Mouse (Mus musculus) regulatory T cell (primary cell): ENCODE data around the gene Gm6034.
"Not testable (repeated sequence)": the region's sequence is repeated elsewhere in the genome, so short reads cannot be mapped to it uniquely, and the experiment has no call there.

Experiments
- in situ Hi-C: fragments of 300-600 bp; cut with MboI, MseI; formaldehyde crosslinking; loops from one replicate; pipeline ENCODE4 v1.15.1; 2025; ENCODE audit warnings: high pct_unique_total_duplicates

The Gm6034 gene

GRCm38 (mm10) chr17:36022098-36022497 is 20.7 kb upstream of the Gm6034 start:
- in situ Hi-C loops = no loop called here

GRCm38 (mm10) chr17:36022922-36023321 is 19.8 kb upstream of the Gm6034 start:
- in situ Hi-C loops = no loop called here

- in situ Hi-C loops = no loop called here
These were observed 18.8 kb upstream of the Gm6034 start for GRCm38 (mm10) chr17:36023710-36024654.

- in situ Hi-C loops = no loop called here
These were observed 17.6 kb upstream of the Gm6034 start for GRCm38 (mm10) chr17:36025197-36025596.

- in situ Hi-C loops = no loop called here
These were observed 16.9 kb upstream of the Gm6034 start for GRCm38 (mm10) chr17:36025901-36026300.

- in situ Hi-C loops = no loop called here
These were observed 15.1 kb upstream of the Gm6034 start for GRCm38 (mm10) chr17:36027663-36028062.

GRCm38 (mm10) chr17:36028879-36029619 is 13.7 kb upstream of the Gm6034 start:
- in situ Hi-C loops = no loop called here

GRCm38 (mm10) chr17:36030046-36030702 is 12.6 kb upstream of the Gm6034 start:
- in situ Hi-C loops = loop anchor here (5.0 kb wide), 3 partner anchors 33 to 103 kb away; no protein-coding TSS in a partner anchor

GRCm38 (mm10) chr17:36030703-36031582 is 11.8 kb upstream of the Gm6034 start:
- in situ Hi-C loops = loop anchor here (5.0 kb wide), 3 partner anchors 34 to 104 kb away; no protein-coding TSS in a partner anchor

GRCm38 (mm10) chr17:36031583-36032331 is 11.0 kb upstream of the Gm6034 start:
- in situ Hi-C loops = loop anchor here (5.0 kb wide), 3 partner anchors 34 to 104 kb away; no protein-coding TSS in a partner anchor

GRCm38 (mm10) chr17:36032351-36032875 is 10.3 kb upstream of the Gm6034 start, which contains the start of gene H2-T23:
H2-T23 (minus strand) TSS chr17:36032855.
- in situ Hi-C loops = loop anchor here (5.0 kb wide), 3 partner anchors 35 to 105 kb away; no protein-coding TSS in a partner anchor

GRCm38 (mm10) chr17:36034524-36034923 is 8.2 kb upstream of the Gm6034 start:
- in situ Hi-C loops = loop anchor here (5.0 kb wide), 3 partner anchors 37 to 107 kb away; no protein-coding TSS in a partner anchor

GRCm38 (mm10) chr17:36035010-36035638 is 7.6 kb upstream of the Gm6034 start:
- in situ Hi-C loops = not testable (repeated sequence)

GRCm38 (mm10) chr17:36036126-36036525 is 6.6 kb upstream of the Gm6034 start:
- in situ Hi-C loops = not testable (repeated sequence)

- in situ Hi-C loops = not testable (repeated sequence)
These were observed 2.2 kb upstream of the Gm6034 start for GRCm38 (mm10) chr17:36040604-36041003.

- in situ Hi-C loops = not testable (repeated sequence)
These were observed 706 bp upstream of the Gm6034 start for GRCm38 (mm10) chr17:36042055-36042454.

- in situ Hi-C loops = no loop called here
These were observed 525 bp downstream of the Gm6034 start for GRCm38 (mm10) chr17:36043286-36043685.

GRCm38 (mm10) chr17:36057927-36058326 is 15.2 kb downstream of the Gm6034 start:
- in situ Hi-C loops = not testable (repeated sequence)

GRCm38 (mm10) chr17:36058362-36058761 is 15.6 kb downstream of the Gm6034 start, which contains the start of gene Gm11127:
Gm11127 (minus strand) TSS chr17:36058371.
- in situ Hi-C loops = not testable (repeated sequence)
